Mouse (Mus musculus) hindbrain, embryonic 11.5 days (tissue): Measurements from ENCODE around the gene Nkx2-4. TPM values are rescaled to one million over a fixed set of nuclear protein-coding genes. Genes with fewer than 3 reads are reported as not detected.

Experiments used
- polyA plus RNA-seq: library from polyadenylated mRNA; unstranded; fragments of >200 nt; fragmentation: Nextera tagmentation; extraction: Ambion mirVana; gene quantifications from 2 replicates; pipeline ENCODE4 v1.2.1, GENCODE M21; 2014

The Nkx2-4 gene
- polyA plus RNA-seq, 1 experiment from 2014 or later, result not detected

Other genes starting within 250 kb of the Nkx2-4 start
- 27.8 and 33.8 TPM in 2 replicates for gene Kiz, start 229.6 kb downstream of the Nkx2-4 start, polyA plus RNA-seq
- 102 and 111 TPM in 2 replicates for gene Xrn2, start 72.4 kb downstream of the Nkx2-4 start, polyA plus RNA-seq
- gene Nkx2-2, start 108.8 kb upstream of the Nkx2-4 start, polyA plus RNA-seq, result 3.4 and 5.7 TPM in 2 replicates